Mouse (Mus musculus): ENCODE measurements around the gene Tbx15. TPM values are rescaled to one million over a fixed set of nuclear protein-coding genes. Genes with fewer than 3 reads are reported as not detected.
"Not testable (repeated sequence)": the region's sequence is repeated elsewhere in the genome, so short reads cannot be mapped to it uniquely, and the experiment has no call there.

The Tbx15 gene
- total and polyA plus RNA-seq, 2 experiments from 2014 or later: 0.64 to 4.3 TPM

GRCm38 (mm10) chr3:99291386-99291785 lies 51.2 kb downstream of the Tbx15 start:
- H3K4me1 ChIP-seq (ENCODE audit: insufficient read depth, low read length): no peaks in the 10 kb centered on the region
- H3K27ac ChIP-seq: no peak overlapping the region
- H3K36me3 ChIP-seq (ENCODE audit: insufficient read depth, low read length): no peaks in the 10 kb centered on the region
- DNase-seq (ENCODE audit: low spot score) (no peak), ATAC-seq (no peak)
- H3K4me2 ChIP-seq (ENCODE audit: low read depth, low read length): no peak overlapping the region
- TF ChIP-seq CTCF (IDR thresholded peaks at IDR 0.05; ENCODE audit: low read depth): no peak
- no peaks in the 10 kb centered on the region for H3K9me3 ChIP-seq (ENCODE audit: low read length)
- no peak overlapping the region for H3K9ac ChIP-seq (replicated peaks; ENCODE audit: low read length)
- no peak overlapping the region for H3K4me3 ChIP-seq (ENCODE audit: low read length)
- no peaks in the 10 kb centered on the region for H3K27me3 ChIP-seq (ENCODE audit: insufficient read depth, low read length)

DNA sequence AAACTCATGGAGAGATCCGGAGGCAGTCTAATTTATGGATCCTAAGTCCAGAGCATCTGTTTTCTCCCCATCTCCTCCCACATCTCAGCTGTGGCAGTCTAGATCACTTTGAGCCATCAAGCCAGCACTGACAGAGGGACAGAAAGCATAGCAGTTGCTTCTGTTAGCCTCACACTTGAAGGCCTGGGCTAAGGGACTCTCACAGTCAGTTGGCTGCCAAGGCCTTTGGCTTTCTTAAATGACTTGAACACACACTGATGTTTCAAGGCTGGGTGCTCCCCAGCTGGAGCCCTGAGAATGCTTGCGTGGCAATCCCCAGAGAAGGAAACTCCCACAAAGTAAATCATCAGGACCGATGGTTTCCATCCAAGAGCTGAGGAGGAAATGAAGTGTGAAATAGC lies 52.4 kb downstream of the Tbx15 start:
- H3K27me3 ChIP-seq (ENCODE audit: insufficient read depth, low read length): no peaks in the 10 kb centered on the region
- H3K27ac ChIP-seq: no peak overlapping the region
- no peak overlapping the region for H3K4me3 ChIP-seq (ENCODE audit: low read length)
- no peak for ATAC-seq
- DNase-seq (ENCODE audit: low spot score): no peak
- no peaks in the 10 kb centered on the region for H3K4me1 ChIP-seq (ENCODE audit: insufficient read depth, low read length)
- no peak overlapping the region for H3K4me2 ChIP-seq (ENCODE audit: low read depth, low read length)
- no peaks in the 10 kb centered on the region for H3K36me3 ChIP-seq (ENCODE audit: insufficient read depth, low read length)
- 59% methylated on average over 3 of the region's 3 CpGs for WGBS
- H3K9ac ChIP-seq (replicated peaks; ENCODE audit: low read length): no peak overlapping the region
- no peaks in the 10 kb centered on the region for H3K9me3 ChIP-seq (ENCODE audit: low read length)
- TF ChIP-seq CTCF (IDR thresholded peaks at IDR 0.05; ENCODE audit: low read depth): no peak

- H3K4me1 ChIP-seq (ENCODE audit: insufficient read depth, low read length); H3K4me3 ChIP-seq (ENCODE audit: low read length); H3K36me3 ChIP-seq (ENCODE audit: insufficient read depth, low read length); H3K27me3 ChIP-seq (ENCODE audit: insufficient read depth, low read length); H3K9ac ChIP-seq (replicated peaks; ENCODE audit: low read length); ATAC-seq; H3K27ac ChIP-seq; DNase-seq (ENCODE audit: low spot score); H3K4me2 ChIP-seq (ENCODE audit: low read depth, low read length); H3K9me3 ChIP-seq (ENCODE audit: low read length): not testable (repeated sequence)
- WGBS: 67% methylated on average over 1 of the region's 1 CpGs
Measured at GRCm38 (mm10) chr3:99294209-99294608, 54.0 kb downstream of the Tbx15 start.

GRCm38 (mm10) chr3:99295301-99295700 lies 55.1 kb downstream of the Tbx15 start:
- ATAC-seq (no peak), DNase-seq (ENCODE audit: low spot score) (no peak)
- Histone ChIP-seq H3K4me3 (ENCODE audit: low read length) (no peak overlapping the region), H3K4me2 (ENCODE audit: low read depth, low read length) (no peak overlapping the region), H3K9ac (replicated peaks; ENCODE audit: low read length) (no peak overlapping the region), H3K9me3 (ENCODE audit: low read length) (no peaks in the 10 kb centered on the region), H3K27ac (no peak overlapping the region), H3K36me3 (ENCODE audit: insufficient read depth, low read length) (no peaks in the 10 kb centered on the region), H3K27me3 (ENCODE audit: insufficient read depth, low read length) (no peaks in the 10 kb centered on the region), H3K4me1 (ENCODE audit: insufficient read depth, low read length) (no peaks in the 10 kb centered on the region)
- TF ChIP-seq CTCF (IDR thresholded peaks at IDR 0.05; ENCODE audit: low read depth): no peak
- WGBS: 63% methylated on average over 2 of the region's 2 CpGs

DNA sequence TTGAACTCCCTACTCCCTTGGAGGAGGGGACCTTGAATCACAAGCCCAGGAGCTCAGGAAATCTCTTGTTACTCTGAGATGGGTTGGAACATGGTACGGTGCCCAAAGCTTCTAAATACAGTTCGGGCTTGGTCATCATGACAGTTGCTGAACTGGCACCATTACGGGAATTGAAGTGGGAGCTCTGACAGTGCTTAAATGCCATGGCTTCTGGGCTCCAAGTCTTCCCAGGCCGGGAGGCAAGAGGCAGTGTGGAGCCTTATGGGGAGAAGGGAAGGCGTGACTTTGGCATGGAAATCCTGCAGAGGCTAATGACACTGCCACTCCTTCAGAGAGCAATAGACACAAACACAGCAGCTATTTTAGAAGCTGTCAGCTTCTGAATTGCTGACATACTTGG lies 56.0 kb downstream of the Tbx15 start:
- Histone ChIP-seq H3K4me3 (ENCODE audit: low read length) (no peak overlapping the region), H3K27ac (no peak overlapping the region), H3K9ac (replicated peaks; ENCODE audit: low read length) (no peak overlapping the region), H3K4me1 (ENCODE audit: insufficient read depth, low read length) (no peaks in the 10 kb centered on the region), H3K4me2 (ENCODE audit: low read depth, low read length) (no peak overlapping the region), H3K27me3 (ENCODE audit: insufficient read depth, low read length) (no peaks in the 10 kb centered on the region), H3K9me3 (ENCODE audit: low read length) (no peaks in the 10 kb centered on the region), H3K36me3 (ENCODE audit: insufficient read depth, low read length) (no peaks in the 10 kb centered on the region)
- no peak for TF ChIP-seq CTCF (IDR thresholded peaks at IDR 0.05; ENCODE audit: low read depth)
- ATAC-seq (no peak), DNase-seq (ENCODE audit: low spot score) (no peak)
- WGBS: 83% methylated on average over 5 of the region's 5 CpGs

DNA sequence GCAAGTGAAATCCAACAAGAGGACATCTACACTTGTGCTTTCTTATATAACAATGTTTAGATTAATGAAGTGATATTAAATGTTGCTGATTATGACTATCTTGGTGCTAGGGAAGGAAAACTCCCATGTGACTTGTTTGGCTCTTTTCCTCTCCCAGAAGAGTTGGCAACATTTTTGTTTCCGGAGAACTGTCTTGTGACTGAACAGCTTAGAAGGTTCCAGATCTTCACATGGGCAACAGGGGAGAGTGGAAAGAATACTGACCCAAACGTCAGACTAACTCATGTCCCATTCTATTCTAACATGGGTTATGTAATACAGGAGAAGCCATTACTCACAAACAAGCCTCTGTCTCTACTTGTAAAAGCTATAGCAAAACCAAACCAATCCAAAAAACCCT lies 60.7 kb downstream of the Tbx15 start:
- 88% methylated on average over 2 of the region's 2 CpGs for WGBS
- Histone ChIP-seq H3K4me1 (ENCODE audit: insufficient read depth, low read length) (no peaks in the 10 kb centered on the region), H3K27ac (no peak overlapping the region), H3K27me3 (ENCODE audit: insufficient read depth, low read length) (no peaks in the 10 kb centered on the region), H3K9ac (replicated peaks; ENCODE audit: low read length) (no peak overlapping the region), H3K4me3 (ENCODE audit: low read length) (no peak overlapping the region), H3K36me3 (ENCODE audit: insufficient read depth, low read length) (no peaks in the 10 kb centered on the region), H3K9me3 (ENCODE audit: low read length) (no peaks in the 10 kb centered on the region), H3K4me2 (ENCODE audit: low read depth, low read length) (no peak overlapping the region)
- DNase-seq (ENCODE audit: low spot score) (no peak), ATAC-seq (no peak)
- no peak for TF ChIP-seq CTCF (IDR thresholded peaks at IDR 0.05; ENCODE audit: low read depth)

DNA sequence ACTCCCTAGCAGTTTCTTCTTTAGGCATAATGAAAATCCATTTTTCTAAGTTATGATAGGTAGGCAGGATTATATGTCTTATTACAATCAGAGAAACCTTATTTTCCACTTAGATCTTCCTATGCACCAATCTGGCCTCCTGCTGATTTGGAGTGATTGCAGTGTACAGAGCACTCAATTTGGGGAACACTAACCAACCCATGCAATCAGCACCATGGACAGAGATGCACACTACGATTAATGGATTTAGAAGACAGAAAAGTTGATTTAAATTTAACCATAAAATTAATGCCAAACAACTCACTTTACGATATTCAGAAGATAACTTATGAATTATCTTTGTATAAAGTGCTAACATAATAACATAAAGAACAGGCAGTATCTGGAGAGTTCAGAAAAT lies 70.7 kb downstream of the Tbx15 start:
- no peaks in the 10 kb centered on the region for H3K9me3 ChIP-seq (ENCODE audit: low read length)
- ATAC-seq: no peak
- no peak overlapping the region for H3K4me3 ChIP-seq (ENCODE audit: low read length)
- no peak overlapping the region for H3K27ac ChIP-seq
- H3K4me1 ChIP-seq (ENCODE audit: insufficient read depth, low read length): no peaks in the 10 kb centered on the region
- H3K27me3 ChIP-seq (ENCODE audit: insufficient read depth, low read length): no peaks in the 10 kb centered on the region
- no peak overlapping the region for H3K9ac ChIP-seq (replicated peaks; ENCODE audit: low read length)
- no peak for DNase-seq (ENCODE audit: low spot score)
- WGBS: 61% methylated on average over 2 of the region's 2 CpGs
- H3K4me2 ChIP-seq (ENCODE audit: low read depth, low read length): no peak overlapping the region
- no peak for TF ChIP-seq CTCF (IDR thresholded peaks at IDR 0.05; ENCODE audit: low read depth)
- H3K36me3 ChIP-seq (ENCODE audit: insufficient read depth, low read length): no peaks in the 10 kb centered on the region

All from hindbrain, postnatal 0 days (tissue).